Mouse (Mus musculus) midbrain, embryonic 16.5 days (tissue): ENCODE results near the gene Cfap97. TPM values are rescaled to one million over a fixed set of nuclear protein-coding genes. Genes with fewer than 3 reads are reported as not detected.
A peak's percentile ranks its signal among the peaks of the same experiment; 100 is the strongest.

Source experiments
- ATAC-seq: fragments of 200-750 bp; cut with Nextera tagmentation; 2 replicates; pipeline ENCODE4 v1.8.0; 2017; ENCODE audit warnings: moderate TSS enrichment
- H3K27ac ChIP-seq: fragments of 300-500 bp; sonication (generic); 2 replicates; pipeline ENCODE4 v1.5.1; 2014; ENCODE audit warnings: mild to moderate bottlenecking, low read length, mixed read lengths
- H3K27me3 ChIP-seq: fragments of 300-500 bp; sonication (generic); 2 replicates; pipeline ENCODE4 v1.6.1; 2014; ENCODE audit warnings: low read depth, low read length, mixed read lengths; ENCODE audit not compliant: control insufficient read depth, insufficient read depth
- H3K36me3 ChIP-seq: fragments of 300-500 bp; sonication (generic); 2 replicates; pipeline ENCODE4 v1.6.1; 2014; ENCODE audit warnings: mild to moderate bottlenecking, low read length, moderate library complexity, mixed read lengths; ENCODE audit not compliant: control insufficient read depth, insufficient read depth
- H3K4me1 ChIP-seq: fragments of 300-500 bp; sonication (generic); 2 replicates; pipeline ENCODE4 v1.6.1; 2014; ENCODE audit warnings: mild to moderate bottlenecking, low read length, mixed read lengths; ENCODE audit not compliant: control insufficient read depth, insufficient read depth
- H3K4me2 ChIP-seq: fragments of 300-500 bp; sonication (generic); 2 replicates; pipeline ENCODE4 v1.6.1; 2014; ENCODE audit warnings: mild to moderate bottlenecking, low read length, mixed read lengths
- H3K4me3 ChIP-seq: fragments of 300-500 bp; sonication (generic); 2 replicates; pipeline ENCODE4 v1.5.1; 2014; ENCODE audit warnings: low read depth, mild to moderate bottlenecking, low read length, moderate library complexity, mixed read lengths
- H3K9ac ChIP-seq: fragments of 300-500 bp; sonication (generic); 2 replicates; pipeline ENCODE4 v1.6.1; 2014; ENCODE audit warnings: low read depth, low read length, mixed read lengths
- H3K9me3 ChIP-seq: fragments of 300-500 bp; sonication (generic); replicated peaks from 2 replicates; pipeline ENCODE4 v1.6.1; 2014; ENCODE audit warnings: mild to moderate bottlenecking, low read length, mixed read lengths; ENCODE audit not compliant: control insufficient read depth, poor library complexity, severe bottlenecking
- WGBS: fragments of 180-500 bp; shearing (Covaris S2); extraction: QIAGEN DNeasy Blood & Tissue Kit; methylation state at CpG from one replicate; pipeline ENCODE4 v1.1.7; 2014; 5-methylcytosine and 5-hydroxymethylcytosine counted together
- polyA plus RNA-seq: library from polyadenylated mRNA; unstranded; fragments of >200 nt; fragmentation: Nextera tagmentation; extraction: Ambion mirVana; gene quantifications from 2 replicates; pipeline ENCODE4 v1.2.1, GENCODE M21; 2015

Gene Cfap97
- polyA plus RNA-seq, 1 experiment from 2014 or later: 29.2 TPM

DNA sequence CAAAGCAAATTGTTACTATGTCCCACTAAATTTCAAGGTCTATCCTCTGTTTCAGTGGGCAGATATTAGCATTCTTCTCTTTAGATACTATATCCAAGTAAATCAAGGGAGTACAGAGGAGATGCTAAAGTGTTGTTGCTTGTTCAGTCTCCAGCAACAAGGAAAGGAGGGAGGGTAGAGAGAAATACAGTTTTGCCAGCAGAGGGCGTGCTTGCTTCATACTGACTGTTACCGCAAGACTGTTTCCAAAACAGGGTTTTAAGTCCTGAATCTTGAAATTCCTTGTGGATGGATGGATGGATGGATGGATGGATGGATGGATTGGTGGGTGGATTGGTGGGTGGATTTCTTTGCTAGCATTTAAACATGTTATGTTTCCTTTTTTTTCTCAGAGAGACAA, 33.8 kb downstream of the Cfap97 start:
- WGBS: 3% methylated on average over 2 of the region's 2 CpGs
- H3K4me3 ChIP-seq: no peak overlapping the region
- no peak overlapping the region for H3K9ac ChIP-seq
- H3K27me3 ChIP-seq: no peaks in the 10 kb centered on the region
- no peak overlapping the region for H3K4me2 ChIP-seq
- H3K27ac ChIP-seq: no peak overlapping the region
- no peak for ATAC-seq
- H3K4me1 ChIP-seq: no peaks in the 10 kb centered on the region
- no peaks in the 10 kb centered on the region for H3K9me3 ChIP-seq
- no peaks in the 10 kb centered on the region for H3K36me3 ChIP-seq

- 90% methylated on average over 8 of the region's 8 CpGs for WGBS
- no peak overlapping the region for H3K4me3 ChIP-seq
Observed at GRCm38 (mm10) chr8:46193100-46193499, 41.5 kb downstream of the Cfap97 start.

GRCm38 (mm10) chr8:46196877-46197276, 45.3 kb downstream of the Cfap97 start:
- H3K4me3 ChIP-seq: no peak overlapping the region
- WGBS: 98% methylated on average over 3 of the region's 3 CpGs
- ATAC-seq: no peak
- H3K27me3 ChIP-seq: no peaks in the 10 kb centered on the region
- no peaks in the 10 kb centered on the region for H3K9me3 ChIP-seq
- no peak overlapping the region for H3K9ac ChIP-seq
- no peak overlapping the region for H3K4me2 ChIP-seq
- H3K4me1 ChIP-seq: no peaks in the 10 kb centered on the region
- H3K36me3 ChIP-seq: peaks cover 3% of the 10 kb centered on the region; the same call in 1 of the 2 replicates
- H3K27ac ChIP-seq: no peak overlapping the region

More at GRCm38 (mm10) chr8:46193100-46193499, 41.5 kb downstream of the Cfap97 start:
- no peak overlapping the region for H3K27ac ChIP-seq
- no peaks in the 10 kb centered on the region for H3K4me1 ChIP-seq
- no peak for ATAC-seq
- no peak overlapping the region for H3K4me2 ChIP-seq
- peaks cover 3% of the 10 kb centered on the region; the same call in 1 of the 2 replicates for H3K36me3 ChIP-seq
- H3K27me3 ChIP-seq: no peaks in the 10 kb centered on the region
- no peak overlapping the region for H3K9ac ChIP-seq
- no peaks in the 10 kb centered on the region for H3K9me3 ChIP-seq

DNA sequence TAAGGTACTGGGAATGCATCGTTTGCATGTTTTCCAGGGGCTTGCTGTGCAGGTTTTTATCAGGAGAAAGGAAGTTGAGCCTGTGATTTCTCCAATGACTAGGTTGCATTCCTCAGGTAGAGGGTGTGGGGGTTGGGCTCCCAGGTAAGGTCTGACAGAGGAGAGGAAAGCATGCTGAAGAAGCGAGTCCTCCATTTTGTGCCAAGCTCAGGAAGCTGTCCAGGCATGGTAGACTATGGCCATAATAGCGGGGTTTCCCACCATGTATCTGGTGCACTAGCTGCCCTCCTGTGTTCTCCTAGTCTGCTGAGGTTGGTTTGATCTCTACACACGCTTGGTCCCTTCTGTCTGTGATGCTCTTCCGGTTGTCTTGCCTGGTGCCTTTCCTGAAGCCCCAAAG, 46.1 kb downstream of the Cfap97 start:
- H3K4me3 ChIP-seq: no peak overlapping the region
- H3K4me1 ChIP-seq: no peaks in the 10 kb centered on the region
- H3K4me2 ChIP-seq: no peak overlapping the region
- 90% methylated on average over 5 of the region's 5 CpGs for WGBS
- no peaks in the 10 kb centered on the region for H3K27me3 ChIP-seq
- no peak for ATAC-seq
- H3K36me3 ChIP-seq: peaks cover 3% of the 10 kb centered on the region; the same call in 1 of the 2 replicates
- no peaks in the 10 kb centered on the region for H3K9me3 ChIP-seq
- no peak overlapping the region for H3K27ac ChIP-seq
- no peak overlapping the region for H3K9ac ChIP-seq

DNA sequence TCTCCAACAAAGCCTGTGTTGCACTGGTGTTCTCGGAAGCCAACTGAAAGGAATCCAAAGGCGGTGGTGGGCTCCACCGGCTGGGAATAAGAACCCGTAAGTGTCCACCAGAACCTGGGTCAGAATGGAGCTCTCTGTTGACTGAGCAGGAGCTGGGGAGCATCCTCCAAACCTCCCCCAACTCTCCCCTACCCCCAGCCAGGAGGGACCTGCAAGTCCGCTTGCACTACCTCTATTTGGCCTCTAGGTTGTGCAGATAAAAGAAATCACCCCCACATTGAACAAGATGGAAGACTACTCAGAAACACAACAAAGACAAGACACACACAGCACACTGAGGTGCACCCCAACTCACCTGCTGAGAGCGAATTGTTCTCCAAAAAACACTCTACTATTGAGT, 50.8 kb downstream of the Cfap97 start:
- peaks cover 25% of the 10 kb centered on the region; the same call in 1 of the 2 replicates for H3K36me3 ChIP-seq
- no peak for ATAC-seq
- H3K27me3 ChIP-seq: no peaks in the 10 kb centered on the region
- no peak overlapping the region for H3K4me3 ChIP-seq
- no peak overlapping the region for H3K9ac ChIP-seq
- no peak overlapping the region for H3K27ac ChIP-seq
- H3K9me3 ChIP-seq: no peaks in the 10 kb centered on the region
- H3K4me2 ChIP-seq: no peak overlapping the region
- H3K4me1 ChIP-seq: no peaks in the 10 kb centered on the region
- 85% methylated on average over 6 of the region's 6 CpGs for WGBS

- no peak overlapping the region for H3K4me3 ChIP-seq
- ATAC-seq: no peak
- peaks cover 14% of the 10 kb centered on the region for H3K4me1 ChIP-seq
- no peak overlapping the region for H3K27ac ChIP-seq
- 92% methylated on average over 3 of the region's 3 CpGs for WGBS
- H3K36me3 ChIP-seq: peaks cover 28% of the 10 kb centered on the region; the same call in 1 of the 2 replicates
- H3K9me3 ChIP-seq: no peaks in the 10 kb centered on the region
- no peak overlapping the region for H3K4me2 ChIP-seq
- no peaks in the 10 kb centered on the region for H3K27me3 ChIP-seq
- H3K9ac ChIP-seq: no peak overlapping the region
Observed at GRCm38 (mm10) chr8:46204301-46204700, 52.7 kb downstream of the Cfap97 start.

DNA sequence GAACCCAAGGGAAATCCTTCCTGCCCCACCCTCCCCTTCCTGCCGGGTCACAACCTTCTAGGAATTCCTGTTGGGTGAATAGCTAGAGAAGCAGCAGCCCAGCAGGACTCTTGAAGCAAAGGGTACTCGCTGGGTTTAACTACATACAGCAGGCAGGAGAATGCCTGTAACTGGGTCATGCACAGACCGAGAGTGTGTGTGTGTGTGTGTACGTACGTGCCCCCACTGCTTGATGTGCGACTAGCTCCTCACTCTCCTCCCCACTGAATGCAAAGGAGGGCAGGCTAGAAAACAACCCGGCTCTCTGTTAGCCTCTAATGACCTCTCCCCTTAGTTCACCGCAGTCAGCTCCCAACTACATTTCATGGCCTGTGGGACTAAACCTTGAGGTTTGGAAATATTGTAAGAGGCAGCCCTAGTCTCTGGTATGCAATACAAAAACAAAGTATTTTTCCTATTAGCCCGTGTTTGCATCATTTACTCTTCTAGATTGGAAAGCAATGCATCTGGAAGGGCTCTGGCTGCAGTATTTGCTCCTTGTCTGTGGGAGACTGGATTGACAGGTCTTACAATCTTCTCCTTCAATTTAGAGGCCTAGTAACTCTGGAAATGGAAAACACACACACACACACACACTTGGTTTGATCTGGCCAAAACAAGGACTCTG, 53.5 kb downstream of the Cfap97 start:
- no peak for ATAC-seq
- Histone ChIP-seq H3K4me2 (no peak overlapping the region), H3K36me3 (peaks cover 28% of the 10 kb centered on the region; the same call in 1 of the 2 replicates)

GRCm38 (mm10) chr8:46206107-46206506, 54.5 kb downstream of the Cfap97 start:
- Histone ChIP-seq H3K27ac (no peak overlapping the region), H3K27me3 (no peaks in the 10 kb centered on the region), H3K9me3 (no peaks in the 10 kb centered on the region), H3K4me1 (peaks cover 21% of the 10 kb centered on the region), H3K36me3 (peaks cover 28% of the 10 kb centered on the region; the same call in 1 of the 2 replicates), H3K9ac (no peak overlapping the region), H3K4me3 (no peak overlapping the region), H3K4me2 (no peak overlapping the region)
- no peak for ATAC-seq
- 92% methylated on average over 6 of the region's 6 CpGs for WGBS

More for the DNA sequence above, 53.5 kb downstream of the Cfap97 start:
- no peaks in the 10 kb centered on the region for H3K9me3 ChIP-seq
- H3K4me1 ChIP-seq: peaks cover 21% of the 10 kb centered on the region
- no peaks in the 10 kb centered on the region for H3K27me3 ChIP-seq
- no peak overlapping the region for H3K9ac ChIP-seq
- no peak overlapping the region for H3K27ac ChIP-seq
- WGBS: 82% methylated on average over 9 of the region's 9 CpGs
- no peak overlapping the region for H3K4me3 ChIP-seq

DNA sequence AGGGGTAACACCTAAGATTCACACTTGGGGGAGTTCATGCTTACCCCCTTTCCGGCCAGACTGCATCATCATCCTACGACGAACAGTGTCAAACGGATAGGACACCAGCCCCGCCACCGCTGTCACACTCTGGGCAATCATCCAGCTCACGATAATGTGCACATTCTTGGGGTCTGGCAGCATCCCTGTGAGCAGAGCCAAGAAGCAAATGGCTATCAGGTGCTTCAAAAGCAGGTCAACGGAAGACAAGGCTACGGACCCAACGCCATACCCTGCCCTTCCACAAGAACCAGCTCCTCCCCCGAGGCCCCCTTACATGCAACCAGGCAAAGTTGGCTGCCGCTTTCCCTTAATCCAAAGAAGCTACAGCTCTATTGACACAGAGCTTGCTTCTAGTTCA, 56.8 kb downstream of the Cfap97 start:
- Histone ChIP-seq H3K27me3 (no peaks in the 10 kb centered on the region), H3K4me1 (peaks cover 32% of the 10 kb centered on the region), H3K4me3 (peak overlapping the region; percentile 85), H3K27ac (no peak overlapping the region), H3K9me3 (no peaks in the 10 kb centered on the region), H3K4me2 (peak overlapping the region; percentile 95), H3K9ac (peak overlapping the region; percentile 23; the same call in 1 of the 2 replicates), H3K36me3 (peaks cover 25% of the 10 kb centered on the region; the same call in 1 of the 2 replicates)
- ATAC-seq: no peak
- WGBS: 71% methylated on average over 12 of the region's 12 CpGs
